Mouse (Mus musculus): Measurements from ENCODE around the gene Trappc4.

GRCm38 (mm10) chr9:44389273-44389672 is 18.1 kb downstream of the Trappc4 start:
- TF ChIP-seq CTCF (IDR thresholded peaks at IDR 0.05; ENCODE audit: low read depth, low read length) (peak; percentile 69), TAL1 (conservative IDR thresholded peaks at IDR 0.05; ENCODE audit: low read depth, low read length) (no peak), GATA1 (IDR thresholded peaks at IDR 0.05; ENCODE audit: borderline replicate concordance, low read length) (no peak), POLR2AphosphoS5 (IDR thresholded peaks at IDR 0.05; ENCODE audit: insufficient replicate concordance, low read depth, low read length) (no peak), GATA2 (IDR thresholded peaks at IDR 0.05; ENCODE audit: borderline replicate concordance, low read depth, low read length) (no peak)

Measured in G1E (cell line).